Mouse (Mus musculus) cerebellum, postnatal 25 days (tissue): ENCODE data around the gene Inpp5e.

Experiments
- DNase-seq, 2 experiments: peaks; one replicate each; pipeline ENCODE4 v3.0.0; 2021; ENCODE audit warnings: mixed read lengths in 2 of 2

The Inpp5e gene

GRCm38 (mm10) chr2:26360772-26361171 lies 48.2 kb downstream of the Inpp5e start, which contains the start of gene Card9:
TSS of gene Card9 (minus strand) at chr2:26360918.
- no peak for DNase-seq

GRCm38 (mm10) chr2:26359983-26360382 lies 49.0 kb downstream of the Inpp5e start:
- DNase-seq: peak; percentile 28 to 39

- DNase-seq: peak in 1 of 2 experiments; percentile 43
These were observed 50.2 kb downstream of the Inpp5e start for GRCm38 (mm10) chr2:26358667-26359320.

GRCm38 (mm10) chr2:26357484-26357883 lies 51.5 kb downstream of the Inpp5e start:
- DNase-seq: peak; percentile 38 to 54

- no peak for DNase-seq
These were observed 52.3 kb downstream of the Inpp5e start for GRCm38 (mm10) chr2:26356678-26357077.

GRCm38 (mm10) chr2:26356231-26356630 lies 52.8 kb downstream of the Inpp5e start:
- no peak for DNase-seq

- peak in 1 of 2 experiments; percentile 15 for DNase-seq
These were observed 54.6 kb downstream of the Inpp5e start for GRCm38 (mm10) chr2:26354401-26354800.

- DNase-seq: peak; percentile 54
These were observed 55.7 kb downstream of the Inpp5e start for GRCm38 (mm10) chr2:26353066-26353980.

GRCm38 (mm10) chr2:26352291-26352910 lies 56.6 kb downstream of the Inpp5e start:
- DNase-seq: peak in 1 of 2 experiments; percentile 70

GRCm38 (mm10) chr2:26351358-26352290 lies 57.4 kb downstream of the Inpp5e start, which contains the start of gene Dnlz:
TSS of gene Dnlz (minus strand) at chr2:26352110.
- peak; percentile 97 for DNase-seq

- no peak for DNase-seq
These were observed 60.8 kb downstream of the Inpp5e start for GRCm38 (mm10) chr2:26348241-26348640.
